Mouse (Mus musculus) left cerebral cortex, postnatal 14 days (tissue): Measurements from ENCODE around the gene Acsl4. TPM values are rescaled to one million over a fixed set of nuclear protein-coding genes. Genes with fewer than 3 reads are reported as not detected.
A peak's percentile ranks its signal among the peaks of the same experiment; 100 is the strongest.

Experiments used
- DNase-seq, 2 experiments: peaks; one replicate each; pipeline ENCODE4 v3.0.0; 2021 to 2022; ENCODE audit warnings: low spot score in 2 of 2, mixed read lengths in 1 of 2
- intact Hi-C: fragments of 180-260 bp; cut with DNase I; formaldehyde crosslinking; loops from one replicate; pipeline ENCODE4 v1.15.1; 2025
- total RNA-seq, 2 experiments: library from RNA; stranded (reverse); gene quantifications; 2 replicates each; pipeline ENCODE4 v1.2.3; 2021

The Acsl4 gene
- total RNA-seq, 2 experiments from 2014 or later, result 76.2 to 87.0 TPM

DNA sequence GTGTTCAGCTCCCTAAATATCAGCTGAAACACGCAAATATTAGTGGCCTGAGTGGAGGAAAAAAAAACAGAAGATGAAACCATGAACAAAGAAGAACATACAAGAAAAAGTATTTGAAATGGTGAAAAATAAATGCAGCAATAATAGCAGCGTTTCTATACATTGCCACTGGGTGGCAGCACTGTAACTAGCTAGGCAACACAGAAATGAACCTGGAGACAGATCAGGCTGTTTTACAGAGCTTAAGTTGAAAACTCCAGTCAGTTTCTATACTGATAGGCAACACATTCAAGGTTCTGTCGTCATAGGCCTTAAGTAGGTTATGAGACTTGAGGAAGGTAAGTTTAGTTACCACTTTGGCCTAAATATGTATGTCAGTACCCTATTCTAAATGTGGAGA lies 17.9 kb downstream of the Acsl4 start:
- intact Hi-C loops, result loop anchor here (2.0 kb wide), 1 partner anchor 162 kb away; no protein-coding TSS in a partner anchor
- DNase-seq, result peak; percentile 28 to 65

GRCm38 (mm10) chrX:142369935-142370334 lies 20.4 kb downstream of the Acsl4 start:
- intact Hi-C loops, result no loop called here
- DNase-seq, result no peak

DNA sequence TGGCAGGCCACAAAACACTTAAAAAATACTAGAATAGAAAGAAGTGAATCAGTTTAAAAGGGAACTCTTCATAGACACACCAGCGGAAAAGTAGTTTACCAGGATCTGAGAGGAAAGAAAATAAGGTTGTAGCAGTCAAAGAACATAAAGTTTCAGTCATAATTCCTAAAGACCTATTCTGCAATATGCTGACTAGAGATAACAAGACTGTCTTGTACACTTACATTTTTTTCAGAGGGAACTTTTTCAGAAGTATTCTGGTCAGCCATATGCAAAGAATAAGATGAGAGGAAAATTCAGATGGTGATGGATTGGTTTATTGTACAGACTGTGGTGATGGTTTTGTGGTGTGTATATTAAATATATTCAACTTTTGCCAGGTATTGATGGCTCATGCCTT lies 26.5 kb downstream of the Acsl4 start:
- intact Hi-C loops, result no loop called here

DNA sequence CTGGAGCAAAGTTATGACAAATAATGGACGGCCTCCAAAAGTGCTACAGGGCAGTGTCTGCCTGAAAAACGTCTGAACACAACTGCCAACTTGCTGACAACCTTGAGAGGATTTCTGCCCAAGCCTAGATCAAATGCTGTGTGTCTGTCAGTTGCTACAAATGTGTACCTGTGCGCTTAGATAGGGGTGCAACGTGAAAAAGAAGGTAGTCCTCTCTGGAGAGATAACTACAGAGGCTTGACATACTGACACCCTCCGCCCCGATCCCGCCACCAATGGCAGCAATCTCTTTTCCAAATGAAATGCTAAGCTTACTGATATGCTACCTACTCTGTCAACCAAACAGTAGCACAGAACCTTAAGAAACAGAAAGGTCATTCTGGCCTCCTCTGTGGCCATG lies 31.3 kb downstream of the Acsl4 start:
- intact Hi-C loops, result no loop called here
- DNase-seq, result no peak

More for the DNA sequence above, 26.5 kb downstream of the Acsl4 start:
- no peak for DNase-seq

- intact Hi-C loops, result no loop called here
- no peak for DNase-seq
Measured at GRCm38 (mm10) chrX:142358427-142358826, 31.9 kb downstream of the Acsl4 start.

DNA sequence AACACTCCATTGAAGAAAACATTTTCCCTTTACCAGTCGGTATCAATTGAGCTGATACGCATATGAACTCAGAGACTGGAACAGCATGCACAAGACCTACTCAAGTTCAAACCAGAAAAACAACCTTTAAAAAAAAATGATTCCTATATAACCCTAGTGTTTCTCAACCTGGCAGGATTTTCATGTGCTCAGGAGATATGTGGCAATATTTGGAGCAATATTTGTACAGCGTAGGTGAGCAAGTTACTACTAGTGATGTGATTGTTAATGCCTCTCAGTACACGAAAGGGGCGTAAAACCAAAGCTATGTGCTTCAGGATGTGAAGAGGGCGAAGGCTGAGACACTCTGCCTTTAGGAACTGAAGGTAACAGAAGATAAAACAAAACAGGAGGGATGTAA lies 54.1 kb downstream of the Acsl4 start:
- intact Hi-C loops, result no loop called here
- no peak for DNase-seq

- intact Hi-C loops, result no loop called here
- no peak for DNase-seq
Measured at GRCm38 (mm10) chrX:142335502-142335901, 54.8 kb downstream of the Acsl4 start.

GRCm38 (mm10) chrX:142325760-142326159 lies 64.6 kb downstream of the Acsl4 start:
- intact Hi-C loops, result loop anchor here (10.0 kb wide), 1 partner anchor 209 kb away; no protein-coding TSS in a partner anchor
- no peak for DNase-seq

DNA sequence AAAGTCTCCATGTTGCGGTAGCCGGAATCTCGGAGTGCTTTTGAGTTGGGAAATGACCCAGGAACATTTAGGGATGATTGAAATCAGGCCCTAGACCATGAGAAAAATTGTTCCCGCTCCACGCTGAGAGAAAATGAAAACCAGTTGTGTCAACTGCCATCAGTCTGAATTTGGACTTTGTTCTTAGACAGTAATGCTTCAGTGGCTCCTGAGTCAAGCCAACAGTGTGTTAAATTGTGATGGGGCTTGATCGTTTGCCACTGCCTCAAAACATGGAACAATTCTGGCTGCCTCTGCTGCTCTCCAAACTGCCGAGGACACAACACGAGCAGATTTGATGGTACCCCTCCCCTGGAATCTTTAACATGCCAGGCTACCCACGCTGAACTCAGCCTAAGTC lies 74.2 kb downstream of the Acsl4 start:
- intact Hi-C loops, result no loop called here

GRCm38 (mm10) chrX:142315270-142315669 lies 75.1 kb downstream of the Acsl4 start:
- intact Hi-C loops, result no loop called here
- DNase-seq, result no peak

More for the DNA sequence above, 74.2 kb downstream of the Acsl4 start:
- DNase-seq, result no peak

DNA sequence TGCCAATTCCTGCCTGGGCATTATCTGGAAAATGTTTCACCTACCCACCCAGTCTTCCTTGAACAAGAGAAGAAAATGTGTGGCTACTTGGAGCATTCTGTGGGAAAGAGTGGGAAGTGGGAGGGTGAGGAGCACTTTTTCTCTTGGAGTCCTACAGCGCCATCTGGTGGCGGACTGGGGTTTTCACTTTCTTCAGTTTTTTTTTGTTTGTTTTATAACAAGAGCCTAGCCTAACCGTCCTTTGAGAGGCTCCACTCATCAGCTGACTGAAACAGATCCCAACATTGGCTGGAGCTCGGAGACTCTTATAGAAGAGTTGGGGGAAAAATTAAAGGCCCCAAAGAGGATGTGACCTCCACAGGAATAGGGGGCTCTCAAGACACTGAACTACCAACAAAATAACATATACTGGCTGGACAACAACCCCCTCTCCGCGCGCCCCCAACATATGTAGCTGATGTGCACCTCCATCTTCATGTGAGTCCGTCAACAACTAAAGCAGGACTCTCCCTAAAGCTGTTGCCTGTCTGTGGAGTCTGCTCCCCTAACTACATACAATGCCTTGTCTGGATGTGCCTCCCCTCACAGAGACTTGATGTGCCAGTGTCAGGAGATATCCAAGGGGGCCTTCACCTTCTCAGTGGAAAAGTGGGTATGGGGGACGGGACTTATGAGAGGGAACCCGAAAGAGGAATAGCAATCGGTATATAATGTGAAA lies 75.9 kb downstream of the Acsl4 start:
- intact Hi-C loops, result loop anchor here (1.0 to 5.0 kb wide), 2 partner anchors 77 to 114 kb away; no protein-coding TSS in a partner anchor

GRCm38 (mm10) chrX:142310431-142310830 lies 79.9 kb downstream of the Acsl4 start:
- intact Hi-C loops, result loop anchor here (5.0 kb wide), 1 partner anchor 73 kb away; no protein-coding TSS in a partner anchor
- peak in 1 of 2 experiments; percentile 23 for DNase-seq

More for the DNA sequence above, 75.9 kb downstream of the Acsl4 start:
- peak; percentile 84 to 86 for DNase-seq

GRCm38 (mm10) chrX:142305869-142306581 lies 84.3 kb downstream of the Acsl4 start, which contains the start of gene Kcne1l:
Kcne1l (minus strand) TSS chrX:142306294.
- intact Hi-C loops, result no loop called here

GRCm38 (mm10) chrX:142305010-142305868 lies 85.1 kb downstream of the Acsl4 start:
- DNase-seq, result peak in 1 of 2 experiments; percentile 37
- intact Hi-C loops, result no loop called here

More at GRCm38 (mm10) chrX:142305869-142306581, 84.3 kb downstream of the Acsl4 start, which contains the start of gene Kcne1l:
- DNase-seq, result no peak

DNA sequence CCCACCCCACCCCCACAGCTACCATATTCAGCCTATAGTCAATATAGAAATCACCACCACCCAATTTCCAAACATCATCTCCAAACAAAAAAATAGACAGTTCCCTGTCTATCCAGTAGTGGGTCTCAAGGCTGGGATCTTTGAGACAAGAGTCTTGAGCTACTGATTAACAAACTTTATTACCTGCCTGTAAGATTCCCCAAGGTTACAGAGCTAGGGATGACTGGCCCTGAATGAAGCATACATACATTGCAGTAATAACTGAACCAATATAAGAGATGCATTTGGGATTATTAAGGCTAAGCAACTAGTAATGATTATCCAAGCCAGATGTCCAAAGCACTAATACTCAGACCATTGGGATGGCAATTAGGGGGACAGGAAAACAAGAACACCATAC lies 85.7 kb downstream of the Acsl4 start:
- DNase-seq, result no peak
- intact Hi-C loops, result no loop called here

- DNase-seq, result no peak
- intact Hi-C loops, result no loop called here
Measured at GRCm38 (mm10) chrX:142303456-142303855, 86.9 kb downstream of the Acsl4 start.

DNA sequence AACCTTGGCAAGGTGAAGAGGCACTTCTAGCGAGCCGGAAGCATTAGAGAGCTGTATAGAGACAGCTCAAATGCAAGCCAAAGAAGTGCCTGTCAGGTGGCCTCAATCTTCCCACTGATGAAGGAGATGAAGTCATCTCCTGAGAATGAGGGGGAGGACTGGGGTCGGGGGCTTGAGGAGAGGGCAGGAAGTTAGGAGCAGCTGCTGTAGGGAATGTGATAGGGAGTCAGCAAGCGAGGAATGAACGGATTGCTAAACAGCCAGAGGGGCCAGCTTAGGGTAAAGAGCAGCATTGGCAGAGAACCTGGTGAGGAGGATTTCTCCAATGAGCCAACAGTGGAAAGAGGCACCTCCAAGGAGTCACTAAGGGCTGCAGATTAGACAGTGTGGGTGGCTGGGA lies 104.4 kb downstream of the Acsl4 start:
- intact Hi-C loops, result no loop called here

DNA sequence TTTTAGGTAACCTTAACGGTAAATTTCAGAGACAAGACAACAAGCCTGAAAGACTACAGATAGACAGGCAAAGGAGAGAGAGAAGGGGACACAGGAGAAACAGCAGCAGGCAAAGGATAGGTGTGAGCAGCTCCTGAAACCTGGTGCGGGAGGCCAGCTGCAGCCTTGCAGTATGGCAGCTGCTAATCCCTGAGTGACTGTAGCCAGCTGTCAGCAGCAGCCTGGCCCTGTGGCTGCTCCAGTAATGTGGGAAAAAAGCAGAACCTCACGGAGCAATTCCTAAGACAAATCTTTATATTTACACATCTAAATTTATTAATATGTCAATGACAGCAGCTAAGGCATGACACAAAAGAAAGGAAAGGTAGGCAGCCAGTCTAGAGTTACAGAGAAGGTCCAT lies 113.8 kb downstream of the Acsl4 start:
- DNase-seq, result no peak
- intact Hi-C loops, result no loop called here

More for the DNA sequence above, 104.4 kb downstream of the Acsl4 start:
- DNase-seq, result no peak

DNA sequence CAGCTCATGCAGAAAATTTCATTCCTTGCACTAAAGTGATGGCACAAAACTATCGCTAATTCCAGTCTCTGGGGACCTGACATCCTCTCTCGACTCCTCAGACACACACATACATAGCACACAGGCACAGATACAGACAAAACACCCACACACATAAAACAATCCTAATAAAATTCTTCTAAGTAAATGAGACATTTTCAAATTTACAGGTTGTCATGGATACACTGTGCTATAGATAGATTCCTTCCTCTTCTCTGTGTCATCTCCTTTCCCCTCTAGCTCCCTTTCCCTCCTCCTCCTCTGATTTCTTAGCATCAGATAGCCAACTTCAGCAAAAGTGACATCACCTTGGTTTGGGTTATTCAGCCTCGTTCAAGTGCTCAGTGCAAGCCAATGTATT lies 114.3 kb downstream of the Acsl4 start:
- intact Hi-C loops, result no loop called here
- DNase-seq, result peak in 1 of 2 experiments; percentile 2
